Mouse (Mus musculus) megakaryocyte-erythroid progenitor cell, adult 5 weeks (primary cell): ENCODE results near the gene Hbb-bt. TPM values are rescaled to one million over a fixed set of nuclear protein-coding genes. Genes with fewer than 3 reads are reported as not detected.

Source experiments
- polyA plus RNA-seq: library from polyadenylated mRNA; stranded (reverse); fragments of >175 nt; gene quantifications from 2 replicates; pipeline ENCODE4 v1.2.3, GENCODE M21; 2012

Gene Hbb-bt
- polyA plus RNA-seq: 65.8 and 124 TPM in 2 replicates

DNA sequence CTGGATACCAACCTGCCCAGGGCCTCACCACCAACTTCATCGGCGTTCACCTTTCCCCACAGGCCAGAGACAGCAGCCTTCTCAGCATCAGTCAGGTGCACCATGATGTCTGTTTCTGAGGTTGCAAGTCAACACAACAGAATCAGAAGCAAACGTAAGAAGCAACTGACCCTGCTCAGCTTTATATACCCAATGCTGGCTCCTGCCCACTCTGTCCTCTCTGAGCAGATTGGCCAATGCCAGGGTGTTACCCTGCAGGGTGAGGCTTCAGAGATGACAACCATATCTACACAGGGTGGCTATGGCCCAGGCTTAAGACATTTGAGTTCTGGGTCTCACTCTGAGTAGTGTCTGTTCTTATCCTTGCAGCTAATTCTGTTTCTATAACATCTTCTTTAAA lies at the start of gene Hbb-bt:
Hbb-bt (minus strand) TSS at position 231 of the 400 bp plus-strand sequence.

DNA sequence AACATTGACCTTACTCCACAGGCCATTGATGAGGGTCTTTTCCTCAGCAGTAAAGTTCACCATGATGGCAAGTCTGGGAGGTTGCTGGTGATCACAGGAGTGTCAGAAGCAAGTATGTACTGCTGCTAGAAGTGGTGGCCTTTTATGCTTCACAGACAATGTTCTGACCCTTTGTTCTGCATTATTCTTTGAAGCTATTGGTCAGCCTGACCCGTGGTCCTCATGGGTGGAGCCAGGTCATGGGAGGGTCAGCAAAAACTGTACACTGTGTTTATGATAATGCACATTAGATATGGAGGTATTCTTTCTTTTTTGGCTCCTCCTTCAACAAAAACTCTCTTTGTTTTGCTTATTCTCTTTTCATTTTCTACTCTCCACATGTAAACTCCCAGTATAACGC lies 39.3 kb upstream of the Hbb-bt start, which contains the start of gene Hbb-y:
Hbb-y (minus strand) TSS at position 127 of the 400 bp plus-strand sequence.

DNA sequence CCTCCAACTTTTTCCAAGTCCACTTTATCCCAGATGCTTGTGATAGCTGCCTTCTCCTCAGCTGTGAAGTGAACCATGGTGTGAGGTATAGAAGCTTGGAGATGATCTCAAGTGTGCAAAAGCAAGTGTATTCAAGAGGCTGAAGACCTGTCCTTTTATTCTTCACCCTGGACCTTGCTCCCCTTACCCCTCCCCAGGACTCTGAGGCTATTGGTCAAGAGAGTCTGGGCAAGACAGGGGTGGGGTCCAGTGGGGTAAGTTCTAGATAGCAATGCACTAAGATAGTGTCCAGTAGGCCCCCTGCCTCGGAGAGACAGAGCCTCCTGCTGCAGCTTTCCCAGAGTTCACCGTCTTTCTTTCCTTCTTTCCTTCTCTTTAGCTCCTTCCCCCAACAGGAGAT lies 29.2 kb upstream of the Hbb-bt start, which contains the start of gene Hbb-bh1:
Hbb-bh1 (minus strand) TSS at position 131 of the 400 bp plus-strand sequence.

DNA sequence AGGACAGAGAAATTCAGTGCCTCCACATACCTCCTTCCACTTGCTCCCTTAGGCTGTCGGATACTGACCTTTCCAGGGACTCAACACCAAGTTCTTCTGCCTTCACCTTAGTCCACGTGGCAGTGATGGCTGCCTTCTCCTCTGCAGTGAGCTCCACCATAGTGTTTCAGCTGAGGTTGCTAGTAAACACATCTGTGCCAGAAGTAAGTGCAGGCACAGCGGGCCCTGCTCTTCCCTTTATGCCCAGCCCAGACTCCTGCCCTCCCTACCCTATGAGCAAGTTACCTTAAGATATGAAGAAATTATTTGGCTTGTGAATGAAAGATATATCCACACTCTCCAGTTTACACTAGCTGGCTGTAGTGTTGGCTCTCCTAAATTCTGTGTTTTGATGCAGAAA lies 26.5 kb upstream of the Hbb-bt start, which contains the start of gene Hbb-bh2:
Hbb-bh2 (minus strand) TSS at position 253 of the 400 bp plus-strand sequence.

DNA sequence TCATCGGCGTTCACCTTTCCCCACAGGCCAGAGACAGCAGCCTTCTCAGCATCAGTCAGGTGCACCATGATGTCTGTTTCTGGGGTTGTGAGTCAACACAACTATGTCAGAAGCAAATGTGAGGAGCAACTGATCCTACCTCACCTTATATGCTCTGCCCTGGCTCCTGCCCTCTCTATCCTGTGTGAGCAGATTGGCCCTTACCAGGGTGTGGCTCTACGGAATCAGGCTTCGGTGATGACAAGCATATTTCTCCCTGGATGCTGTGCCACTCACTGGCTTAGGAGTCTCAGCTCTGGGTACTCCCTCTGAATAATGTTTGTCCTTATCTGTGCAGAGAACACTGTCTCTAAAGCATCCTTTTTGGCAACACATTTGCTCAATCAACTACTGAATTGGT lies 14.0 kb upstream of the Hbb-bt start, which contains the start of gene Hbb-bs:
Hbb-bs (minus strand) TSS at position 289 of the 400 bp plus-strand sequence.

DNA sequence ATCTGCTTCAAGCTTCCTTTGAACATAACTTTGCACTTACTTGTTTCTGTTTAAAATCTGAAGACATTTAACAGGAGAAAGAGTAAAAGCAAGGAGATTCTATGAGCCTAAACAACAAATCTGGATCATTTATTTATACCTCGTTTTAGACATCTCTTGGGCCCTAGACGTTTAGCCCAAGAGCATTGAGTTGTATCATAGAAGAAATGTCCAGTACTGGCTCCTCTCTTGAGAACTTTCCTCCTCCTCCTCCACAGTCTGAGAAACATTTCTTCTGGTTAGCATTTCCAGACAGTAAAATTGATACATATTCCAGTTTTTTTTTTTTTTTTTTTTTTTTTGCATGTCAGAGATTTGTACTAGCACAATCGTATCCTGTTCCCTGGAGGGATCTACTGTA lies 22.1 kb downstream of the Hbb-bt start, which contains the start of gene Olfr67:
Olfr67 (minus strand) TSS at position 101 of the 400 bp plus-strand sequence.

DNA sequence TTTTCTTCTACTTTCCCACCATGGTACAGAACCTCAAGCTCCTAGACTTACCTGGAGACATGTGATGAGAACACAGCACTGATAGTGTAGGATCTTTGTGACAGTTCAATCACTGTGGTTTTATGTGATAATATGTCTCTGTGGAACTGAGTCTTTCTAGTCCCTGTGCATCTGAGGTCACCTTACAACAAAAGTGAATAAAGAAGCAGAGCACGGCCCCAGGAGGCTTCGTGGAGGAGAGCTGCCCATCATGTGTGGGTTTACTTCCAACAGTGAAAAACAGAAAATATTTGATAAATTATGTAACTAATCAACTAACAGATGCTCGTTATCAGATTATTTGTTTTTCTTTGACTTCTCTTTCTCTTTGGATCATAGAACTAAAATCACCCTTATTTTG lies 34.2 kb downstream of the Hbb-bt start, which contains the start of gene Olfr68:
Olfr68 (minus strand) TSS at position 101 of the 400 bp plus-strand sequence.

DNA sequence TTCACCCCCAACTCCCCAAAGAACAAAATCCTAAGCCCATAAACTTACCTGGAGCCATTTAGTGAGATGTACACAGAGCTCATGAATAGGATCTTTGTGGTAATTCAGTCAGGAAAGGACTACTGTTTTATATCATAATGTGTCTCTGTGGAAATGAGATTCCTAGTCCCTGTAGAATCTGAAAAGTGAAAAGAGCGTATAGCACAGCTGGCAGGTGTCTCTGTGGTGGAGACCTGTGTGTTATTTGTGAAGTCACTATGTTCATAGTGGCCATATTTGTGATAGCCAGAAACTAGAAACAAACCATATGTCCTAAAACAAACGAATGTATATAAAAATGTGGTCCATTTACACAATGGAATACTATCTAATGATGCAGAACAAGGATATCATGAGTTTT lies 42.3 kb downstream of the Hbb-bt start, which contains the start of gene Olfr69:
Olfr69 (minus strand) TSS at position 101 of the 400 bp plus-strand sequence.

Other genes with a start within 250 kb of the Hbb-bt start
- not detected in 2 replicates for gene Olfr616, start 244.9 kb downstream of the Hbb-bt start, polyA plus RNA-seq
- gene Olfr617, start 240.9 kb downstream of the Hbb-bt start, polyA plus RNA-seq: not detected in 2 replicates
- not detected in 2 replicates for gene Olfr618, start 223.9 kb downstream of the Hbb-bt start, polyA plus RNA-seq
- not detected in 2 replicates for gene Olfr619, start 213.4 kb downstream of the Hbb-bt start, polyA plus RNA-seq
- gene Olfr620, start 201.5 kb downstream of the Hbb-bt start, polyA plus RNA-seq: not detected in 2 replicates
- gene Olfr622, start 171.3 kb downstream of the Hbb-bt start, polyA plus RNA-seq: not detected in 2 replicates
- not detected in 2 replicates for gene Olfr623, start 150.3 kb downstream of the Hbb-bt start, polyA plus RNA-seq
- 0.02 TPM in 1 of 2 replicates, not detected in the other for gene Olfr624, start 142.8 kb downstream of the Hbb-bt start, polyA plus RNA-seq
- gene Olfr625-ps1, start 131.3 kb downstream of the Hbb-bt start, polyA plus RNA-seq: 0.19 TPM in 1 of 2 replicates, not detected in the other
- gene Olfr243, start 99.3 kb downstream of the Hbb-bt start, polyA plus RNA-seq: not detected in 2 replicates
- gene Olfr628, start 83.6 kb downstream of the Hbb-bt start, polyA plus RNA-seq: not detected in 2 replicates
- not detected in 2 replicates for gene Olfr629, start 69.1 kb downstream of the Hbb-bt start, polyA plus RNA-seq
- not detected in 2 replicates for gene Olfr630, start 56.7 kb downstream of the Hbb-bt start, polyA plus RNA-seq
- not detected in 2 replicates for gene Olfr69, start 42.4 kb downstream of the Hbb-bt start, polyA plus RNA-seq
- not detected in 2 replicates for gene Olfr68, start 34.3 kb downstream of the Hbb-bt start, polyA plus RNA-seq
- gene Olfr67, start 22.2 kb downstream of the Hbb-bt start, polyA plus RNA-seq: not detected in 2 replicates
- gene Hbb-bs, start 14.1 kb upstream of the Hbb-bt start, polyA plus RNA-seq: 239 and 618 TPM in 2 replicates
- gene Hbb-bh2, start 26.5 kb upstream of the Hbb-bt start, polyA plus RNA-seq: not detected in 2 replicates
- gene Hbb-bh1, start 29.2 kb upstream of the Hbb-bt start, polyA plus RNA-seq: not detected in 2 replicates
- not detected in 2 replicates for gene Hbb-y, start 39.2 kb upstream of the Hbb-bt start, polyA plus RNA-seq
- not detected in 2 replicates for gene Olfr66, start 72.3 kb upstream of the Hbb-bt start, polyA plus RNA-seq
- 0.02 TPM in 1 of 2 replicates, not detected in the other for gene Olfr64, start 80.5 kb upstream of the Hbb-bt start, polyA plus RNA-seq
- gene Olfr65, start 89.5 kb upstream of the Hbb-bt start, polyA plus RNA-seq: not detected in 2 replicates
- not detected in 2 replicates for gene Olfr631, start 114.8 kb upstream of the Hbb-bt start, polyA plus RNA-seq
- gene Olfr632, start 120.4 kb upstream of the Hbb-bt start, polyA plus RNA-seq: not detected in 2 replicates
- gene Olfr633, start 130.4 kb upstream of the Hbb-bt start, polyA plus RNA-seq: not detected in 2 replicates
- gene Olfr635, start 157.2 kb upstream of the Hbb-bt start, polyA plus RNA-seq: 0.01 TPM in 1 of 2 replicates, not detected in the other
- not detected in 2 replicates for gene Olfr638, start 184.8 kb upstream of the Hbb-bt start, polyA plus RNA-seq
- 0.01 TPM in 1 of 2 replicates, not detected in the other for gene Olfr639, start 203.3 kb upstream of the Hbb-bt start, polyA plus RNA-seq
- gene Olfr640, start 211.6 kb upstream of the Hbb-bt start, polyA plus RNA-seq: not detected in 2 replicates
- gene Olfr641, start 221.4 kb upstream of the Hbb-bt start, polyA plus RNA-seq: not detected in 2 replicates
- not detected in 2 replicates for gene Olfr642, start 238.7 kb upstream of the Hbb-bt start, polyA plus RNA-seq
- not detected in 2 replicates for gene 4930516K23Rik, start 247.4 kb upstream of the Hbb-bt start, polyA plus RNA-seq